Comparison of ENCODE assay signal across 25 mouse cellular contexts in the genomic region with DNA sequence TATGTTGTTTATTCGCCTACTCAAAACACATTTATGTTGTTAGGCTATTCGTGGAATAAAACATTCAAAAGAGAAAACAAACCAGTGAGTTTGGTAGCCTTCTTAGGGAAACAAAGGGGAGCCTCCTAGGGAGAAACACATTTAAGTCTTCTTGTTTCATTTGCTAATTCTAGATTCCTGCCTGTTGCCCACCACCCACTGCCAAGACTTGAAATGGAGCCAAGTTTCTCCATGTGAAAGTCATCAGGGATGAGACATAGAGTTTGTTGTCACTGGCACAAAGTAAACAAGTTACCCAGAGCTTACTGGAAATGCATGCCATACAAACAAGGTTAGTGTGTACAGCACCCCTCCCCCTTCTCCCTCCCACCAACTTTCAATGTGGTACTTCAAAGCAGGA.
DNase-seq lines count a peak whose midpoint lies in the region; ATAC-seq lines count a peak whose summit lies in the region.
"Had no signal": no experiment of that assay in that cellular context is flagged by ENCODE, and none has a peak within 500 bp of the region (broad histone marks: within the 10 kb centered on the region; RNA-seq: fewer than 3 reads in every experiment).

No protein-coding gene starts in this region.

- no peaks in the 10 kb centered on the region for H3K27me3 ChIP-seq in forebrain, embryonic 14.5 days (replicated peaks; ENCODE audit: control insufficient read depth, insufficient read depth, low read length)
- no peaks in the 10 kb centered on the region for H3K27me3 ChIP-seq in forebrain, embryonic 15.5 days
- H3K27me3 ChIP-seq in midbrain, embryonic 14.5 days (ENCODE audit: control insufficient read depth, insufficient read depth, low read length), result no peaks in the 10 kb centered on the region
- H3K27me3 ChIP-seq in midbrain, embryonic 15.5 days (replicated peaks), result no peaks in the 10 kb centered on the region
- H3K27me3 ChIP-seq in heart, embryonic 11.5 days (ENCODE audit: control insufficient read depth, insufficient read depth, low read length), result no peaks in the 10 kb centered on the region
- H3K27me3 ChIP-seq: embryonic facial prominence, embryonic 12.5 days; forebrain, embryonic 13.5 days; heart, embryonic 12.5 days; limb, embryonic 12.5 days; liver, embryonic 15.5 days; neural tube, embryonic 13.5 days; stomach, embryonic 15.5 days had no signal

- no peak overlapping the region for H3K27ac ChIP-seq in forebrain, embryonic 14.5 days (ENCODE audit: low read depth, low read length)
- no peak overlapping the region for H3K27ac ChIP-seq in forebrain, embryonic 15.5 days (replicated peaks)
- no peak overlapping the region for H3K27ac ChIP-seq in midbrain, embryonic 14.5 days (replicated peaks; ENCODE audit: low read depth, low read length)
- no peak overlapping the region for H3K27ac ChIP-seq in midbrain, embryonic 15.5 days
- H3K27ac ChIP-seq in heart, embryonic 11.5 days (ENCODE audit: low read depth, low read length), result no peak overlapping the region
- H3K27ac ChIP-seq: forebrain, embryonic 13.5 days; gastrocnemius, adult 2 months; limb, embryonic 12.5 days; liver, embryonic 15.5 days; neural tube, embryonic 13.5 days; stomach, embryonic 15.5 days had no signal

- H3K4me3 ChIP-seq in forebrain, embryonic 14.5 days (ENCODE audit: low read depth, low read length), result no peak overlapping the region
- no peak overlapping the region for H3K4me3 ChIP-seq in forebrain, embryonic 15.5 days
- no peak overlapping the region for H3K4me3 ChIP-seq in midbrain, embryonic 14.5 days (replicated peaks; ENCODE audit: low read depth, low read length)
- H3K4me3 ChIP-seq in midbrain, embryonic 15.5 days, result no peak overlapping the region
- no peak overlapping the region for H3K4me3 ChIP-seq in heart, embryonic 11.5 days (ENCODE audit: low read depth, low read length)
- H3K4me3 ChIP-seq: embryonic facial prominence, embryonic 12.5 days; forebrain, embryonic 13.5 days; gastrocnemius, adult 2 months; heart, embryonic 12.5 days; limb, embryonic 12.5 days; liver, embryonic 15.5 days; neural tube, embryonic 13.5 days; stomach, embryonic 15.5 days had no signal

- no peaks in the 10 kb centered on the region for H3K36me3 ChIP-seq in forebrain, embryonic 14.5 days (ENCODE audit: control insufficient read depth, insufficient read depth, low read length)
- H3K36me3 ChIP-seq in forebrain, embryonic 15.5 days, result no peaks in the 10 kb centered on the region
- H3K36me3 ChIP-seq in midbrain, embryonic 14.5 days (ENCODE audit: control insufficient read depth, insufficient read depth, low read length), result no peaks in the 10 kb centered on the region
- no peaks in the 10 kb centered on the region for H3K36me3 ChIP-seq in midbrain, embryonic 15.5 days (replicated peaks)
- no peaks in the 10 kb centered on the region for H3K36me3 ChIP-seq in heart, embryonic 11.5 days (ENCODE audit: control insufficient read depth, insufficient read depth, low read length)
- H3K36me3 ChIP-seq: embryonic facial prominence, embryonic 12.5 days; heart, embryonic 12.5 days; limb, embryonic 12.5 days; liver, embryonic 15.5 days; neural tube, embryonic 13.5 days; stomach, embryonic 15.5 days had no signal

- DNase-seq in forebrain, embryonic 14.5 days (ENCODE audit: low spot score), result peak; percentile 11
- peak; percentile 38 for DNase-seq in midbrain, embryonic 14.5 days
- DNase-seq in ZHBTc4 (ENCODE audit: low read depth, low spot score), result peak; percentile 38
- DNase-seq in gastrocnemius, adult 18-20 months (ENCODE audit: low spot score), result no peak
- DNase-seq: adrenal gland, postnatal 25 days; cerebellum, adult 18-20 months; gastrocnemius, adult 2 months; gastrocnemius, postnatal 36 days; heart, adult 18-20 months; kidney, adult 11 months; kidney, postnatal 14 days; layer of hippocampus, adult 9-11 months; lung, embryonic 14.5 days; lung, postnatal 14 days had no signal

- H3K9me3 ChIP-seq in forebrain, embryonic 14.5 days (replicated peaks; ENCODE audit: control insufficient read depth, low read length), result no peaks in the 10 kb centered on the region
- no peaks in the 10 kb centered on the region for H3K9me3 ChIP-seq in forebrain, embryonic 15.5 days
- no peaks in the 10 kb centered on the region for H3K9me3 ChIP-seq in midbrain, embryonic 14.5 days (ENCODE audit: control insufficient read depth, low read length)
- no peaks in the 10 kb centered on the region for H3K9me3 ChIP-seq in midbrain, embryonic 15.5 days
- H3K9me3 ChIP-seq in heart, embryonic 11.5 days (replicated peaks; ENCODE audit: control insufficient read depth, low read length), result no peaks in the 10 kb centered on the region
- H3K9me3 ChIP-seq: embryonic facial prominence, embryonic 12.5 days; forebrain, embryonic 13.5 days; heart, embryonic 12.5 days; limb, embryonic 12.5 days; liver, embryonic 15.5 days; neural tube, embryonic 13.5 days; stomach, embryonic 15.5 days had no signal

- WGBS in forebrain, embryonic 14.5 days, result 50% methylated on average over 2 of the region's 2 CpGs
- 47% methylated on average over 2 of the region's 2 CpGs for WGBS in forebrain, embryonic 15.5 days
- WGBS in midbrain, embryonic 14.5 days, result 58% methylated on average over 2 of the region's 2 CpGs
- 50% methylated on average over 2 of the region's 2 CpGs for WGBS in midbrain, embryonic 15.5 days
- 61% methylated on average over 2 of the region's 2 CpGs for WGBS in heart, embryonic 11.5 days (ENCODE audit: insufficient replicate concordance)

- no peak overlapping the region for H3K9ac ChIP-seq in forebrain, embryonic 14.5 days (ENCODE audit: low read length)
- no peak overlapping the region for H3K9ac ChIP-seq in forebrain, embryonic 15.5 days (replicated peaks)
- no peak overlapping the region for H3K9ac ChIP-seq in midbrain, embryonic 14.5 days (replicated peaks; ENCODE audit: low read length)
- no peak overlapping the region for H3K9ac ChIP-seq in midbrain, embryonic 15.5 days
- no peak overlapping the region for H3K9ac ChIP-seq in heart, embryonic 11.5 days (ENCODE audit: low read depth, low read length)
- H3K9ac ChIP-seq: embryonic facial prominence, embryonic 12.5 days; forebrain, embryonic 13.5 days; heart, embryonic 12.5 days; limb, embryonic 12.5 days; liver, embryonic 15.5 days; lung, embryonic 14.5 days; neural tube, embryonic 13.5 days; stomach, embryonic 15.5 days had no signal

- H3K4me2 ChIP-seq in forebrain, embryonic 14.5 days (ENCODE audit: low read length), result no peak overlapping the region
- H3K4me2 ChIP-seq in forebrain, embryonic 15.5 days (replicated peaks), result no peak overlapping the region
- no peak overlapping the region for H3K4me2 ChIP-seq in midbrain, embryonic 14.5 days (ENCODE audit: low read length)
- H3K4me2 ChIP-seq in midbrain, embryonic 15.5 days, result no peak overlapping the region
- no peak overlapping the region for H3K4me2 ChIP-seq in heart, embryonic 11.5 days
- H3K4me2 ChIP-seq: embryonic facial prominence, embryonic 12.5 days; forebrain, embryonic 13.5 days; heart, embryonic 12.5 days; limb, embryonic 12.5 days; liver, embryonic 15.5 days; lung, embryonic 14.5 days; neural tube, embryonic 13.5 days; stomach, embryonic 15.5 days had no signal

- no peaks in the 10 kb centered on the region for H3K4me1 ChIP-seq in forebrain, embryonic 14.5 days (ENCODE audit: control insufficient read depth, insufficient read depth, low read length)
- H3K4me1 ChIP-seq in forebrain, embryonic 15.5 days, result no peaks in the 10 kb centered on the region
- no peaks in the 10 kb centered on the region for H3K4me1 ChIP-seq in midbrain, embryonic 14.5 days (ENCODE audit: control insufficient read depth, insufficient read depth, low read length)
- H3K4me1 ChIP-seq in midbrain, embryonic 15.5 days, result no peaks in the 10 kb centered on the region
- no peaks in the 10 kb centered on the region for H3K4me1 ChIP-seq in heart, embryonic 11.5 days (ENCODE audit: control insufficient read depth, insufficient read depth, low read length)
- H3K4me1 ChIP-seq: liver, embryonic 15.5 days; stomach, embryonic 15.5 days had no signal

- ATAC-seq in forebrain, embryonic 14.5 days, result no peak
- no peak for ATAC-seq in forebrain, embryonic 15.5 days (replicated peaks)
- ATAC-seq in midbrain, embryonic 14.5 days (ENCODE audit: low FRiP score, low TSS enrichment), result no peak
- ATAC-seq in midbrain, embryonic 15.5 days (replicated peaks), result no peak
- ATAC-seq in heart, embryonic 11.5 days (replicated peaks; ENCODE audit: insufficient number of reproducible peaks, low FRiP score, low TSS enrichment), result no peak
- ATAC-seq: forebrain, embryonic 13.5 days; inflammation-experienced regulatory T-cells, adult 6 months had no signal
